Mouse (Mus musculus): Measurements from ENCODE around the gene Pitpnm1. TPM values are rescaled to one million over a fixed set of nuclear protein-coding genes. Genes with fewer than 3 reads are reported as not detected.

Gene Pitpnm1
- polyA plus RNA-seq, 1 experiment from 2014 or later = 21.5 TPM

GRCm38 (mm10) chr19:4139446-4139845 lies 39.6 kb downstream of the Pitpnm1 start, which contains the start of gene Gpr152:
TSS of gene Gpr152 (plus strand) at chr19:4139787.
- H3K9ac ChIP-seq = no peak within 1 kb of the TSS
- H3K27ac ChIP-seq = no peak within 1 kb of the TSS

GRCm38 (mm10) chr19:4140147-4140546 lies 40.3 kb downstream of the Pitpnm1 start:
- H3K27me3 ChIP-seq = peaks cover 4% of the 10 kb centered on the region; the same call in 1 of the 2 replicates
- peaks cover 5% of the 10 kb centered on the region; the same call in 1 of the 2 replicates for H3K4me1 ChIP-seq
- H3K4me2 ChIP-seq = no peak overlapping the region
- ATAC-seq (ENCODE audit: low FRiP score) = no peak
- 82% methylated on average over 6 of the region's 6 CpGs for WGBS
- H3K9me3 ChIP-seq = no peaks in the 10 kb centered on the region
- no peak overlapping the region for H3K4me3 ChIP-seq (replicated peaks)
- no peaks in the 10 kb centered on the region for H3K36me3 ChIP-seq (replicated peaks)
- no peak overlapping the region for H3K9ac ChIP-seq
- no peak overlapping the region for H3K27ac ChIP-seq

More at GRCm38 (mm10) chr19:4139446-4139845, 39.6 kb downstream of the Pitpnm1 start, which contains the start of gene Gpr152:
- H3K4me1 ChIP-seq = peaks cover 5% of the 10 kb centered on the region; the same call in 1 of the 2 replicates
- H3K9me3 ChIP-seq = no peaks in the 10 kb centered on the region
- H3K4me3 ChIP-seq (replicated peaks) = no peak within 1 kb of the TSS
- peaks cover 4% of the 10 kb centered on the region; the same call in 1 of the 2 replicates for H3K27me3 ChIP-seq
- no peak for ATAC-seq (ENCODE audit: low FRiP score)
- WGBS = 67% methylated on average over 2 of the region's 2 CpGs
- H3K4me2 ChIP-seq = no peak within 1 kb of the TSS
- H3K36me3 ChIP-seq (replicated peaks) = no peaks in the 10 kb centered on the region

GRCm38 (mm10) chr19:4142416-4143173 lies 42.8 kb downstream of the Pitpnm1 start:
- no peak for ATAC-seq (ENCODE audit: low FRiP score)
- H3K9ac ChIP-seq = no peak overlapping the region
- no peaks in the 10 kb centered on the region for H3K36me3 ChIP-seq (replicated peaks)
- no peak overlapping the region for H3K4me2 ChIP-seq
- peaks cover 7% of the 10 kb centered on the region for H3K4me1 ChIP-seq
- no peak overlapping the region for H3K27ac ChIP-seq
- H3K4me3 ChIP-seq (replicated peaks) = no peak overlapping the region
- H3K9me3 ChIP-seq = no peaks in the 10 kb centered on the region
- H3K27me3 ChIP-seq = peaks cover 4% of the 10 kb centered on the region; the same call in 1 of the 2 replicates
- 91% methylated on average over 18 of the region's 18 CpGs for WGBS

- Histone ChIP-seq H3K9me3 (no peaks in the 10 kb centered on the region), H3K4me1 (peaks cover 15% of the 10 kb centered on the region), H3K9ac (no peak within 1 kb of the TSS), H3K36me3 (replicated peaks) (no peaks in the 10 kb centered on the region), H3K27me3 (peaks cover 4% of the 10 kb centered on the region; the same call in 1 of the 2 replicates), H3K4me3 (replicated peaks) (no peak within 1 kb of the TSS), H3K27ac (no peak within 1 kb of the TSS), H3K4me2 (no peak within 1 kb of the TSS)
- no peak for ATAC-seq (ENCODE audit: low FRiP score)
- WGBS = 90% methylated on average over 7 of the region's 7 CpGs
Observed at GRCm38 (mm10) chr19:4143759-4144268, 44.0 kb downstream of the Pitpnm1 start, which contains the start of gene Cabp4. TSS of gene Cabp4 (minus strand) at chr19:4144033.

GRCm38 (mm10) chr19:4144550-4145498 lies 45.0 kb downstream of the Pitpnm1 start:
- Histone ChIP-seq H3K9ac (no peak overlapping the region), H3K27ac (no peak overlapping the region), H3K4me1 (peaks cover 20% of the 10 kb centered on the region), H3K4me3 (replicated peaks) (no peak overlapping the region), H3K4me2 (no peak overlapping the region), H3K36me3 (replicated peaks) (0 out of 2 replicates have a peak, but pooled peaks cover under 1% of the 10 kb centered on the region), H3K9me3 (no peaks in the 10 kb centered on the region), H3K27me3 (peaks cover 4% of the 10 kb centered on the region; the same call in 1 of the 2 replicates)
- no peak for ATAC-seq (ENCODE audit: low FRiP score)
- 86% methylated on average over 16 of the region's 16 CpGs for WGBS

GRCm38 (mm10) chr19:4145936-4146335 lies 46.1 kb downstream of the Pitpnm1 start:
- Histone ChIP-seq H3K9me3 (no peaks in the 10 kb centered on the region), H3K4me1 (peaks cover 24% of the 10 kb centered on the region), H3K36me3 (replicated peaks) (peaks cover 11% of the 10 kb centered on the region), H3K9ac (no peak overlapping the region), H3K4me3 (replicated peaks) (no peak overlapping the region), H3K4me2 (no peak overlapping the region), H3K27ac (no peak overlapping the region), H3K27me3 (peaks cover 4% of the 10 kb centered on the region; the same call in 1 of the 2 replicates)
- no peak for ATAC-seq (ENCODE audit: low FRiP score)
- WGBS = 81% methylated on average over 5 of the region's 5 CpGs

GRCm38 (mm10) chr19:4146366-4147021 lies 46.7 kb downstream of the Pitpnm1 start:
- H3K27ac ChIP-seq = no peak overlapping the region
- no peak overlapping the region for H3K9ac ChIP-seq
- H3K9me3 ChIP-seq = no peaks in the 10 kb centered on the region
- no peak overlapping the region for H3K4me3 ChIP-seq (replicated peaks)
- H3K36me3 ChIP-seq (replicated peaks) = peaks cover 17% of the 10 kb centered on the region
- WGBS = 63% methylated on average over 12 of the region's 12 CpGs
- H3K4me1 ChIP-seq = peaks cover 24% of the 10 kb centered on the region
- no peak for ATAC-seq (ENCODE audit: low FRiP score)
- no peak overlapping the region for H3K4me2 ChIP-seq
- H3K27me3 ChIP-seq = peaks cover 4% of the 10 kb centered on the region; the same call in 1 of the 2 replicates

- no peak overlapping the region for H3K27ac ChIP-seq
- no peak overlapping the region for H3K4me2 ChIP-seq
- H3K9ac ChIP-seq = no peak overlapping the region
- H3K9me3 ChIP-seq = no peaks in the 10 kb centered on the region
- peaks cover 18% of the 10 kb centered on the region for H3K36me3 ChIP-seq (replicated peaks)
- H3K27me3 ChIP-seq = peaks cover 4% of the 10 kb centered on the region; the same call in 1 of the 2 replicates
- no peak for ATAC-seq (ENCODE audit: low FRiP score)
- H3K4me1 ChIP-seq = peaks cover 24% of the 10 kb centered on the region
- 45% methylated on average over 3 of the region's 3 CpGs for WGBS
- no peak overlapping the region for H3K4me3 ChIP-seq (replicated peaks)
Observed at GRCm38 (mm10) chr19:4147022-4147405, 47.2 kb downstream of the Pitpnm1 start.

GRCm38 (mm10) chr19:4147782-4148490 lies 48.1 kb downstream of the Pitpnm1 start:
- Histone ChIP-seq H3K9me3 (no peaks in the 10 kb centered on the region), H3K4me2 (peak overlapping the region; percentile 77), H3K27me3 (peaks cover 3% of the 10 kb centered on the region; the same call in 1 of the 2 replicates), H3K36me3 (replicated peaks) (peaks cover 24% of the 10 kb centered on the region), H3K4me1 (peaks cover 24% of the 10 kb centered on the region), H3K9ac (peak overlapping the region; percentile 92), H3K4me3 (replicated peaks) (peak overlapping the region; percentile 89), H3K27ac (peak overlapping the region; percentile 13; the same call in 1 of the 2 replicates)
- peak; percentile 36 for ATAC-seq (ENCODE audit: low FRiP score)
- 35% methylated on average over 9 of the region's 9 CpGs for WGBS

- peaks cover 24% of the 10 kb centered on the region for H3K4me1 ChIP-seq
- H3K9me3 ChIP-seq = no peaks in the 10 kb centered on the region
- peak within 1 kb of the TSS; percentile 92 for H3K9ac ChIP-seq
- peaks cover 29% of the 10 kb centered on the region for H3K36me3 ChIP-seq (replicated peaks)
- H3K4me3 ChIP-seq (replicated peaks) = peak within 1 kb of the TSS; percentile 89
- WGBS = under 1% methylated on average over 33 of the region's 33 CpGs
- ATAC-seq (ENCODE audit: low FRiP score) = peak; percentile 97
- H3K27me3 ChIP-seq = no peaks in the 10 kb centered on the region
- H3K27ac ChIP-seq = peak within 1 kb of the TSS; percentile 75
- peak within 1 kb of the TSS; percentile 77 for H3K4me2 ChIP-seq
Observed at GRCm38 (mm10) chr19:4148491-4148806, 48.7 kb downstream of the Pitpnm1 start, which contains the start of gene Coro1b. TSS of gene Coro1b (plus strand) at chr19:4148619.

- peak overlapping the region; percentile 92 for H3K9ac ChIP-seq
- peak overlapping the region; percentile 75 for H3K27ac ChIP-seq
- H3K27me3 ChIP-seq = no peaks in the 10 kb centered on the region
- WGBS = 6% methylated on average over 8 of the region's 8 CpGs
- peak overlapping the region; percentile 77 for H3K4me2 ChIP-seq
- H3K4me1 ChIP-seq = peaks cover 24% of the 10 kb centered on the region
- ATAC-seq (ENCODE audit: low FRiP score) = no peak
- peak overlapping the region; percentile 89 for H3K4me3 ChIP-seq (replicated peaks)
- H3K9me3 ChIP-seq = no peaks in the 10 kb centered on the region
- peaks cover 33% of the 10 kb centered on the region for H3K36me3 ChIP-seq (replicated peaks)
Observed at GRCm38 (mm10) chr19:4148819-4149218, 49.0 kb downstream of the Pitpnm1 start.

Data from forebrain, embryonic 12.5 days (tissue).